Mouse (Mus musculus) frontal cortex, postnatal 14 days (tissue): ENCODE results near the gene Fbxw4.

Experiments
- DNase-seq, 2 experiments: peaks; one replicate each; pipeline ENCODE4 v3.0.0; 2022; ENCODE audit warnings: low spot score in 2 of 2

Gene Fbxw4

DNA sequence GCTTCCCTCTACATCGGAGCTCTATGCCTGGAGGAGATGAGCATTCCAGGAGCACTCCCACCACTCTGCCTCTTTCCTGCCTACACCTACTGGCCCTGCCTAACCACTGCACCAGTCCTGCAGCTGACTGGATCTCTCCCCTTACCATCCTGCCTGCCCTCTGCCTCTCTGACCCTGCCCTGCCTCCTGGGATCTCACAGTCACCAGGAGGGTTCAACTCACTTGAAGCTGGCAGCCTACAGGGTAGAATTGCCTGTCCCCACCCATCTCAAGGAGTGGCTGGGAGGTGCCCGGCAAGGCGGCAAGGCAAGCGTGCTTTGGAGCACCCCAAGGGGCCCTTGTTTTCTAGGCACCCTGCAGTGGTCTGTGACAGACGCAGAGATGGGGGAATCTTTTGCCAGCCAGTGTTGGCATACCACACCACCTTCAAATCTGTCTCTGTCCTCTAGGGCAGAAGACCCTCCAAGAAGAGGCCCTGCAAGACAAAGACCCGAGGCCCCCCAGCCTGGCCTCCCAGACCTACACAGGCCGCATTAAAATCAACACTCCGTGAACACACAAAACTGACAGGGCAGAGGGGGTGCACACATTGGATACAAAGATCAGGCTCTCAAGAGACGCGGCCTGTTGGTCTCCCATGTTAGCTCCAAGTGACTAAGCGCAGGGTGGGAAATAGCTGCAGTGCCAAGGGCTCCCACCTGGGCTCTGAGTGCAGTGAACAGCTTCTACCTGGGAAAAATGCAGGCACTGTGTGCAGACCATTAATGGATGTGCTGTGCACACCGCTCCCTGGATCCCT, 44.5 kb downstream of the Fbxw4 start:
- DNase-seq = no peak

DNA sequence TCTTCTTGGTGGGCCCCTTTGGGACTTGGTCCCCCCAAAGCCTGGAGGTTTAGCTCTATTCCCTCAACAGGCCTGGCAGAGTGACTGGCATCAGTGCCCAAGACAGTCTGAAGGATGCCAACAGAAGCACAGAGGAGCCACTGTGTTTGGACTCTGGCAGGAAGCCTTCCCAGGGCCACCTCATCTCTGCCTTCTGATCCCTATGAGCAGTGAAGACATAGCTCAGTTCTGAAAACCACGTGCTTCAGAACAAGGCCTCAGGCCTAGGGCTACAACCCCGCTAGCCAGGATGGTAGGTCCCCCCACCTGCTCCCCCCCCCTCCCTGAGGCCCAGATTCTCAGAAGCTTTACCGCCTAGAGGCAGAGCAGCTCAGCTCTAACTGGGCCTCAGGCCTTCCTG, 45.2 kb downstream of the Fbxw4 start:
- no peak for DNase-seq

DNA sequence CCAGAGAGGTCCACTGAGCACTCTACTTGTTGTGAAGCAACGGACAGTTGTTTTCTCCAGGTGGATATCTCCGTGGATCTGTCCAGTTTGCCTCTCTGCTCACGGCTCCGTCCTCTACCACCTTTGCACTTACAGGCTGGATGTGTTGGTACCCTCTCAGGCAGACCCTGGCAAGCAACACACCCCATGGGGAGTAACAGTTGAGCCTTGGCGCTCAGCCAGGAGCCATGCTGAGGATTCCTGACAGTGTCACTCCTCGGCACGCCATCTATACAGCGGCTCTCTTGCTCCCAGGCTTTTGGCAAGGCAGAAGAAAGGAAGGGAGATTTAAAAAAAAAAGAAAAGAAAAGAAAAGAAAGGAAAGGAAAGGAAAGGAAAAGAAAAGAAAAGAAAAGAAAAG, 45.7 kb downstream of the Fbxw4 start:
- DNase-seq = no peak

- no peak for DNase-seq
Measured at GRCm38 (mm10) chr19:45610823-45611222, 49.3 kb downstream of the Fbxw4 start.

GRCm38 (mm10) chr19:45608648-45609339, 51.3 kb downstream of the Fbxw4 start:
- DNase-seq = no peak

GRCm38 (mm10) chr19:45607479-45607878, 52.6 kb downstream of the Fbxw4 start:
- no peak for DNase-seq

GRCm38 (mm10) chr19:45606701-45607100, 53.4 kb downstream of the Fbxw4 start:
- no peak for DNase-seq

DNA sequence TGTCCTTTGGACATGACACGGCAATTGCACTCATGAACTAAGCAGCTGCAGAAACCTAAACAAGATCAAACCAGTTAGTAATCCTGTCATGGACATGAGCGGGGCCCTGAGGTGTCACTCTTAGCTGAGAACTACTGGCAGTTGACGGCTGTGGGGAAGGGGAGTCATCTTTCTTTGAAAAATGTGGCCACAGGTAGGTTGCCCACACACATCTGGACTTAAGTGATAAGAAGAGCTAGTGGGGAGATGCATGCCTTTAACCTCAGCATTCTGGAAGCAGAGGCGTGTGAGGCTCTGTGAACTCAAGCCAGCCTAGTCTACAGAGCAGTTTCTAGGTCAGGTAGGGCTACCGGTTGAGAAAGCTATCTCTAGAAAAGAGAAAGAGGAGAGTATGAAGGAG, 57.5 kb downstream of the Fbxw4 start:
- DNase-seq = no peak

- no peak for DNase-seq
Measured at GRCm38 (mm10) chr19:45597106-45597505, 63.0 kb downstream of the Fbxw4 start.

DNA sequence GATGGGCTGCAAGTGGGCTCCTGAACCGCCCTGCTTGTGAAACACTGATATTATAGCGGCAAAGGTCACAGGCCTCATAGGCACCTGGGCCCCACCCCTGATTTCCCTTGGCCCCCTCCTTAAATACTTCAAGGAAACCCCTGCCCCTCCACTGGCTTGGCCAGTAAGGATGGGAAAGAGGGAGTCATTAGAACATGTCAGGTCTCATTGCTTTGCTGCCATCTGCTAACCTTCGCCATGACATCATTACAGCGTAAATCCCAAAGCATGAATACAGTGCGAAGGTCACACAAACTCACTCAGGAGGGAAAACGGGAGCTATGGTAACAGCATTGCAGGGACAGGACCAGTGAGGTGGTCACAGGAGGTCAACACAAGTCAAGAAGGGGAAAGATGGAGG, 63.7 kb downstream of the Fbxw4 start:
- DNase-seq = no peak

GRCm38 (mm10) chr19:45596019-45596418, 64.1 kb downstream of the Fbxw4 start:
- DNase-seq = no peak

DNA sequence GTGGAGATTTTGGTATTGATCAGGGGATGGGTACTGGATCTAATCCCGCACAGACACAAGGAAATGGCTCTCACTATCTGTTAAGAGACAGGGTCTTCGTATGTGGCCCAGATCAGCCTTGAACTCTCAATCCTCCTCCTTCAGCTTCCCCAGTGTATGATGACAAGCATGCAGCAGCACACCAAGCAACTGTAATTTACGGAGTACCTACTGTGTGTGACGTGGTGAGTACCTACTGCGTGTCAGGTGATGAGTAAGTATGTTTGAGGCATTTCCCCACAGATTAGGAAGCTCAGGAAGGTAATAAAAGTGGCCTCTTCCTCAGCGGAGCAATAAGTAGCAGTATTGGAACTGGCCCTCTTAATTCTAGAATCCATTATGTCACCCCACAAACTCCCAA, 64.6 kb downstream of the Fbxw4 start:
- DNase-seq = no peak

GRCm38 (mm10) chr19:45594079-45594478, 66.0 kb downstream of the Fbxw4 start:
- DNase-seq = no peak

- DNase-seq = no peak
Measured at GRCm38 (mm10) chr19:45592916-45593315, 67.2 kb downstream of the Fbxw4 start.

GRCm38 (mm10) chr19:45591704-45592103, 68.4 kb downstream of the Fbxw4 start:
- DNase-seq = no peak

DNA sequence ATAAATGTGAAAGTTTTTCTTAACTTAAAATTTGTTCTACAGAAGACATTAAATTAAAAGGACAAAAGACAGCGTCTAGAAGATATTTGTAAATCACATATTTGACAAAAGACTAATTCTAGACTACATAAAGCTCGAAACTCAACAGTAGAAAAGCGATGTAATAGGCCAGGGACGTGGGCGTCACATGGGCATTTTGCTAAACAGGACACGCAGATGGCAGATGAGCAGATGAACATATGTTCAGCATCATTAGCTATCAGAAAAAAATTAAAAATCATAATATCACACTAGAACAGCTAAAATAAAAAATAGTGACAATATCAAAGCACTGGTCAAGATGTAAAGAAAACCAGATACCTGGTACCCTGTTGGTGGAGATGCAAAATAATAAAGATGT, 70.4 kb downstream of the Fbxw4 start:
- no peak for DNase-seq

- DNase-seq = no peak
Measured at GRCm38 (mm10) chr19:45587509-45588292, 72.4 kb downstream of the Fbxw4 start.

DNA sequence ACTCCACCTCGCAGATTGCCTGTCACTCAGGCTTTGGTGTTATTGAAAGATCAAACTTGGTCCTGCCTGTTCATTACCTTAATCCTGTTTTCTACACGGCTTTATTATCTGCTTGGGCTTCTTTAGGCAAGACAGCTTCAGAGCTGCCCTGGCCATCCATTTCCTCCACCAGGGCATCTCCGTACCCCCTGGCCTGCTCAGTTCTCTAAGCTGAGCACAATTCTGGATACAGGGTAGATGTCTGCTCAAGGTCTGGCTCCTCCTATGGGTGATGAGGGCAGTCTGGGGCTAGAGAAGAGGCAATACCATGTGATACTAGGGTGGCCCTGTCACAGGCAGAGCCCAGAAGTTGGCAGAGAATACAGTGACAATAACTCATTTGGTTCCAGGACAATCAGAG, 73.3 kb downstream of the Fbxw4 start:
- DNase-seq = no peak

- no peak for DNase-seq
Measured at GRCm38 (mm10) chr19:45584856-45585620, 75.1 kb downstream of the Fbxw4 start.

- DNase-seq = no peak
Measured at GRCm38 (mm10) chr19:45583136-45583535, 77.0 kb downstream of the Fbxw4 start.

- no peak for DNase-seq
Measured at GRCm38 (mm10) chr19:45582161-45582560, 78.0 kb downstream of the Fbxw4 start.

- peak; percentile 40 to 45 for DNase-seq
Measured at GRCm38 (mm10) chr19:45581257-45581656, 78.9 kb downstream of the Fbxw4 start.
